Mouse (Mus musculus): ENCODE measurements around the gene Iqca. TPM values are rescaled to one million over a fixed set of nuclear protein-coding genes. Genes with fewer than 3 reads are reported as not detected.

Iqca gene
- total and polyA plus RNA-seq, 2 experiments from 2014 or later = not detected

- no peaks in the 10 kb centered on the region for H3K4me1 ChIP-seq (ENCODE audit: control insufficient read depth, insufficient read depth)
- no peak for ATAC-seq (ENCODE audit: insufficient read depth, low read depth)
These were observed 38.6 kb downstream of the Iqca start for GRCm38 (mm10) chr1:90114586-90114985.

DNA sequence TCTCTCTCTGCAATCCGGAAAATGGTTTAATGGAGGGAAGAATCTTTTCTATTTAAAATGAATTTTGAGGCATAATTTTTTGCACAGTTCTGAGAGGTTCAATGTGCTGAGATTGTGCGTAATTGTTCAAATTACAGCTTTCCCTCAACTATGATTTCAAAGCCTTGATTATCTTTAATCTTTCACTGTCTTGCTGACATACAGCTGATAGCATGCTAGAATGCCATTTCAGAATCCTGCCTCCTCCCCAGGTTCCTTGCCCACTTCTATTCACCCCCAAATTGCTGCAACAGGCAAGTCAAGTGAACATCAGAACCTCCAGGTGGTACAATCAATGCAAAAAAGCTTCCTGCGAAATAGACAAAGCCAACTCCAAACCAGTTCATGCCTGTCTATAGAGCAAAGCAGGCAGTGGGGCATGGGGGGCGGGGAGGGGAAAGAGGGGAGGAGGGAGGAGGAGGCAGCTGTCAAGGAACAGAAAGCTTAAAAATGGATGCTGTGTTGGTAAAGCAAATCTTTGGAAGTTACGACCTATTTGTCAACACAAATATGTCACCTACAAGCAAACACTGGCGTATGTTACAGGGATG is 39.5 kb downstream of the Iqca start:
- no peak overlapping the region for H3K4me2 ChIP-seq (ENCODE audit: low read depth, low read length)
- 83% methylated on average over 6 of the region's 6 CpGs for WGBS
- no peak overlapping the region for H3K27ac ChIP-seq (ENCODE audit: low read depth)
- no peak overlapping the region for H3K4me3 ChIP-seq (ENCODE audit: low read depth, low read length)
- no peak for TF ChIP-seq EP300 (IDR thresholded peaks at IDR 0.05; ENCODE audit: low read depth)
- no peak for TF ChIP-seq CTCF (IDR thresholded peaks at IDR 0.05; ENCODE audit: low read depth)
- no peaks in the 10 kb centered on the region for H3K36me3 ChIP-seq (replicated peaks; ENCODE audit: control insufficient read depth, insufficient read depth, low read length)
- no peaks in the 10 kb centered on the region for H3K9me3 ChIP-seq (replicated peaks; ENCODE audit: control insufficient read depth, low read length)
- no peaks in the 10 kb centered on the region for H3K27me3 ChIP-seq (ENCODE audit: control insufficient read depth, insufficient read depth, low read length)
- no peak for ATAC-seq (ENCODE audit: insufficient read depth, low read depth)
- no peak for DNase-seq (ENCODE audit: low spot score)
- H3K9ac ChIP-seq (replicated peaks; ENCODE audit: low read depth, low read length) = no peak overlapping the region
- no peaks in the 10 kb centered on the region for H3K4me1 ChIP-seq (ENCODE audit: control insufficient read depth, insufficient read depth)

More at GRCm38 (mm10) chr1:90114586-90114985, 38.6 kb downstream of the Iqca start:
- no peak for DNase-seq (ENCODE audit: low spot score)
- H3K27me3 ChIP-seq (ENCODE audit: control insufficient read depth, insufficient read depth, low read length) = no peaks in the 10 kb centered on the region
- H3K4me3 ChIP-seq (ENCODE audit: low read depth, low read length) = no peak overlapping the region
- H3K36me3 ChIP-seq (replicated peaks; ENCODE audit: control insufficient read depth, insufficient read depth, low read length) = no peaks in the 10 kb centered on the region
- TF ChIP-seq CTCF (IDR thresholded peaks at IDR 0.05; ENCODE audit: low read depth) = no peak
- no peak for TF ChIP-seq EP300 (IDR thresholded peaks at IDR 0.05; ENCODE audit: low read depth)
- no peak overlapping the region for H3K4me2 ChIP-seq (ENCODE audit: low read depth, low read length)
- no peak overlapping the region for H3K9ac ChIP-seq (replicated peaks; ENCODE audit: low read depth, low read length)
- no peaks in the 10 kb centered on the region for H3K9me3 ChIP-seq (replicated peaks; ENCODE audit: control insufficient read depth, low read length)
- WGBS = 88% methylated on average over 5 of the region's 5 CpGs
- no peak overlapping the region for H3K27ac ChIP-seq (ENCODE audit: low read depth)

GRCm38 (mm10) chr1:90112669-90113068 is 40.5 kb downstream of the Iqca start:
- no peak for TF ChIP-seq EP300 (IDR thresholded peaks at IDR 0.05; ENCODE audit: low read depth)
- TF ChIP-seq CTCF (IDR thresholded peaks at IDR 0.05; ENCODE audit: low read depth) = no peak

GRCm38 (mm10) chr1:90111198-90111839 is 41.9 kb downstream of the Iqca start:
- 40% methylated on average over 2 of the region's 2 CpGs for whole genome bisulfite sequencing
- ATAC-seq (ENCODE audit: insufficient read depth, low read depth) = no peak
- H3K27ac ChIP-seq (ENCODE audit: low read depth) = no peak overlapping the region
- no peak for DNase-seq (ENCODE audit: low spot score)
- no peaks in the 10 kb centered on the region for H3K4me1 ChIP-seq (ENCODE audit: control insufficient read depth, insufficient read depth)
- H3K4me2 ChIP-seq (ENCODE audit: low read depth, low read length) = no peak overlapping the region
- H3K36me3 ChIP-seq (replicated peaks; ENCODE audit: control insufficient read depth, insufficient read depth, low read length) = no peaks in the 10 kb centered on the region
- no peaks in the 10 kb centered on the region for H3K9me3 ChIP-seq (replicated peaks; ENCODE audit: control insufficient read depth, low read length)
- no peak overlapping the region for H3K4me3 ChIP-seq (ENCODE audit: low read depth, low read length)
- H3K9ac ChIP-seq (replicated peaks; ENCODE audit: low read depth, low read length) = no peak overlapping the region
- H3K27me3 ChIP-seq (ENCODE audit: control insufficient read depth, insufficient read depth, low read length) = no peaks in the 10 kb centered on the region
- TF ChIP-seq CTCF (IDR thresholded peaks at IDR 0.05; ENCODE audit: low read depth) = no peak
- no peak for TF ChIP-seq EP300 (IDR thresholded peaks at IDR 0.05; ENCODE audit: low read depth)

More at GRCm38 (mm10) chr1:90112669-90113068, 40.5 kb downstream of the Iqca start:
- no peaks in the 10 kb centered on the region for H3K4me1 ChIP-seq (ENCODE audit: control insufficient read depth, insufficient read depth)
- H3K36me3 ChIP-seq (replicated peaks; ENCODE audit: control insufficient read depth, insufficient read depth, low read length) = no peaks in the 10 kb centered on the region
- 79% methylated on average over 2 of the region's 2 CpGs for WGBS
- H3K9ac ChIP-seq (replicated peaks; ENCODE audit: low read depth, low read length) = no peak overlapping the region
- ATAC-seq (ENCODE audit: insufficient read depth, low read depth) (no peak), DNase-seq (ENCODE audit: low spot score) (no peak)
- no peak overlapping the region for H3K27ac ChIP-seq (ENCODE audit: low read depth)
- H3K4me2 ChIP-seq (ENCODE audit: low read depth, low read length) = no peak overlapping the region
- H3K27me3 ChIP-seq (ENCODE audit: control insufficient read depth, insufficient read depth, low read length) = no peaks in the 10 kb centered on the region
- no peak overlapping the region for H3K4me3 ChIP-seq (ENCODE audit: low read depth, low read length)
- no peaks in the 10 kb centered on the region for H3K9me3 ChIP-seq (replicated peaks; ENCODE audit: control insufficient read depth, low read length)

DNA sequence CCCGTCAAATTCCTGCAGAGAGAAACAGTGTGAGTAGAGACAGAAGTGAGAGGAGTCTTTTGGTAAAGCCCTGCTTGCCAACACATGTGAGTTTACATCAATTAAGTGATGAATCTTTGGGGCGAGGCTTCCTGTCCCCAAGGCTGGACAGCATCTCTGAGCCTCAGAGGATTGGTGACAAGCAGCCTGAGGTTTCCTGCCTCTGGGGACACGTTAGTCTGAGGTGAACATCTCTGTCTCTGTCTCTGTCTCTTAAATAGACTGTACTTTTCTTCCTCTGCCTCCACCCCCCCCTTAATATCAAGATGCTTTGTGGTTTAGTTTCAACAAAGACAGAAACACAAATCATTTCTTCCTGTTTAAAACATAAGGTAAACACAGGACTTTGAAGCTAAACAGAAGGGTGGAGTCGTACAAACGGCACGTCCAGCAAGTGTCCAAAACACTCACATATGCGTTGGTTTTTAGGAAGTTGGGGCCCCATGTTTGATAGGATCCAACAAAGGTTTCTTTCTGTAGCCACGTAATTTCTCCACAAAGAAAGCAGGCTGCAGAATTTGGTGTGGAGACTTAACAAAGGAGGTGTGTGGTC is 49.2 kb downstream of the Iqca start:
- Histone ChIP-seq H3K4me3 (ENCODE audit: low read depth, low read length) (no peak overlapping the region), H3K4me2 (ENCODE audit: low read depth, low read length) (no peak overlapping the region), H3K27ac (ENCODE audit: low read depth) (no peak overlapping the region), H3K9ac (replicated peaks; ENCODE audit: low read depth, low read length) (no peak overlapping the region), H3K27me3 (ENCODE audit: control insufficient read depth, insufficient read depth, low read length) (no peaks in the 10 kb centered on the region), H3K36me3 (replicated peaks; ENCODE audit: control insufficient read depth, insufficient read depth, low read length) (no peaks in the 10 kb centered on the region), H3K9me3 (replicated peaks; ENCODE audit: control insufficient read depth, low read length) (no peaks in the 10 kb centered on the region), H3K4me1 (ENCODE audit: control insufficient read depth, insufficient read depth) (no peaks in the 10 kb centered on the region)
- no peak for TF ChIP-seq EP300 (IDR thresholded peaks at IDR 0.05; ENCODE audit: low read depth)
- TF ChIP-seq CTCF (IDR thresholded peaks at IDR 0.05; ENCODE audit: low read depth) = no peak
- ATAC-seq (ENCODE audit: insufficient read depth, low read depth) (no peak), DNase-seq (ENCODE audit: low spot score) (no peak)
- 63% methylated on average over 8 of the region's 8 CpGs for WGBS
